Mouse (Mus musculus): ENCODE measurements around the gene Rab31. TPM values are rescaled to one million over a fixed set of nuclear protein-coding genes. Genes with fewer than 3 reads are reported as not detected.

Rab31 gene
- 22.6 and 28.5 TPM in 2 replicates for polyA plus RNA-seq (2015; fragmentation: Nextera tagmentation; extraction: Ambion mirVana)

GRCm38 (mm10) chr17:65771951-65772934, at the start of gene Rab31:
TSS of gene Rab31 (minus strand) at chr17:65772752.

GRCm38 (mm10) chr17:65782551-65783141, 10.1 kb upstream of the Rab31 start, which contains the start of gene Ppp4r1:
TSS of gene Ppp4r1 (plus strand) at chr17:65782573.

GRCm38 (mm10) chr17:65641734-65642218, 130.8 kb downstream of the Rab31 start, which contains the start of gene Txndc2:
TSS of gene Txndc2 (minus strand) at chr17:65642168.

DNA sequence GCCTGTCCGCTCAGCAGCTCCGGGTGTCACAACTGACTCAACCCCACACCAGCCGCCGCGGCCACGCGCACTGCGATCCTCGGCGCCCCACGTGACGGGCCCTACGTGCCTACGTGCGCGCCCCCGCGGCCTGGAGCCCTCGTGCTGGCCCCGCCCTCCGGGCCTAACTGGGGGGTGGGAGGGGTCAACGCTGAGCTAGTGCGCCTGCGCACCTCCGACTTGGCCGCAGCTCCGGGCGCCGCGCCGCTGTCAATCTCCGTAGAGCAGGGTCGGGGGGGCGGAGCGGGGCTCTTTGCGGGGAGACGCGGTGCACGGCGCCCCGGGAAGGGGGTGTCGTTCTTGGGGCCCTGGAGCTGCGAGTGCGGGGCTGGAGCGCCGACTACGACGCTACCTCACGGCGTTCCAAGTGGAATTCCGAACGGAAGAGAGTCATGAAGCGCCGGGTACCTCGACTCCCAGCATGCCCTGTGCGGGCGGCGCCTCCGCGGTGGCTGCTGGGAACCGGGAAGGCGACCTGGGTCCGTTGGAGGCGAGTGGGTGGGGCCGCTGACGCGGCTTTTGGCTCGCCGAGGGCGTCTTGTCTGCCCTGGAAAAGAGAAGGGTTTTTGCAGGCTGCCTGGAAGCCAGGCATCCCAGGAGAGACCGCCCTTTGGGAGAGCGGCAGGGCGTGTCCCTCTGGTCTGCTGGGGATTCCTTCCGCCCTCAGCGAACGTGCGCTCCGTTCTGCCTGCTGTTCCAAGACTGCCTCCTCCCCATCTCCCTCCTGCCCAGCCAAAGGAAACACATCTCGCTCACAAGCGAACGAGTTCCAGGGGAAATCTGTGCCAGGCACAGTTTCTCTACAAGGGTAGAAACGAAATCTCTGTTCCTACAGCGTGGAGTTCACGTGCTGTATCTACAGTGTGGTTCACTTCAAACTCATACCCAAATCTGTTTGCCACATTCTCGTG, 158.8 kb downstream of the Rab31 start, which contains the start of gene Vapa:
Vapa (minus strand) TSS at position 93 of the 950 bp plus-strand sequence.

Other genes with a start within 250 kb of the Rab31 start
- gene Tmem232, start 232.0 kb downstream of the Rab31 start, polyA plus RNA-seq (2015; fragmentation: Nextera tagmentation; extraction: Ambion mirVana): 0.26 and 0.28 TPM in 2 replicates
- gene Vapa, start 159.2 kb downstream of the Rab31 start, polyA plus RNA-seq (2015; fragmentation: Nextera tagmentation; extraction: Ambion mirVana): 235 and 243 TPM in 2 replicates
- 0.07 TPM in 1 of 2 replicates, not detected in the other for gene Txndc2, start 130.6 kb downstream of the Rab31 start, polyA plus RNA-seq (2015; fragmentation: Nextera tagmentation; extraction: Ambion mirVana)
- gene Ppp4r1, start 9.8 kb upstream of the Rab31 start, polyA plus RNA-seq (2015; fragmentation: Nextera tagmentation; extraction: Ambion mirVana): 15.1 and 16.1 TPM in 2 replicates
- gene Ralbp1, start 113.0 kb upstream of the Rab31 start, polyA plus RNA-seq (2015; fragmentation: Nextera tagmentation; extraction: Ambion mirVana): 43.2 and 47.4 TPM in 2 replicates
- gene Twsg1, start 178.5 kb upstream of the Rab31 start, polyA plus RNA-seq (2015; fragmentation: Nextera tagmentation; extraction: Ambion mirVana): 29.9 and 30.6 TPM in 2 replicates

Measured in skeletal muscle tissue, postnatal 0 days (tissue).